Mouse (Mus musculus): ENCODE measurements at regions not wholly inside any gene's neighbourhood (a gene's known extent, or its start where the extent isn't known, plus 50 kb on each side); places are given as distances from the start of the nearest gene placed in this dataset.
A peak's percentile ranks its signal among the peaks of the same experiment; 100 is the strongest.

GRCm38 (mm10) chr4:49958275-49958674 lies 112.7 kb upstream of the Grin3a start:
- DNase-seq (ENCODE audit: low spot score in 2 of 2) = no peak

- DNase-seq (ENCODE audit: low spot score in 2 of 2) = no peak
Observed at GRCm38 (mm10) chr4:49956855-49957254, 111.3 kb upstream of the Grin3a start.

GRCm38 (mm10) chr4:49946306-49946705 lies 100.8 kb upstream of the Grin3a start:
- no peak for DNase-seq (ENCODE audit: low spot score in 2 of 2)

- DNase-seq (ENCODE audit: low spot score in 2 of 2) = no peak
Observed at GRCm38 (mm10) chr4:49937471-49937870, 91.9 kb upstream of the Grin3a start.

- DNase-seq (ENCODE audit: low spot score in 2 of 2) = peak in 1 of 2 experiments; percentile 5
Observed at GRCm38 (mm10) chr4:49929636-49930035, 84.1 kb upstream of the Grin3a start.

- peak; percentile 5 to 20 for DNase-seq (ENCODE audit: low spot score in 2 of 2)
Observed at GRCm38 (mm10) chr4:49927045-49927444, 81.5 kb upstream of the Grin3a start.

GRCm38 (mm10) chr4:49914221-49914620 lies 68.7 kb upstream of the Grin3a start:
- DNase-seq (ENCODE audit: low spot score in 2 of 2) = no peak

- no peak for DNase-seq (ENCODE audit: low spot score in 2 of 2)
Observed at GRCm38 (mm10) chr4:49913636-49914035, 68.1 kb upstream of the Grin3a start.
